Mouse (Mus musculus): Measurements from ENCODE around the gene Nav2. TPM values are rescaled to one million over a fixed set of nuclear protein-coding genes. Genes with fewer than 3 reads are reported as not detected.

Gene Nav2
- polyA plus RNA-seq, 1 experiment from 2014 or later: 22.5 TPM

- H3K27ac ChIP-seq (replicated peaks; ENCODE audit: low read depth, low read length): no peak overlapping the region
- WGBS: 83% methylated on average over 5 of the region's 5 CpGs
Measured at GRCm38 (mm10) chr7:49206775-49207676, 298.5 kb downstream of the Nav2 start.

GRCm38 (mm10) chr7:49209526-49209925, 301.0 kb downstream of the Nav2 start:
- Histone ChIP-seq H3K9ac (replicated peaks; ENCODE audit: low read length) (no peak overlapping the region), H3K4me2 (ENCODE audit: low read length) (no peak overlapping the region), H3K4me3 (replicated peaks; ENCODE audit: low read depth, low read length) (no peak overlapping the region), H3K4me1 (ENCODE audit: control insufficient read depth, insufficient read depth, low read length) (0 out of 2 replicates have a peak, but pooled peaks cover 5% of the 10 kb centered on the region), H3K36me3 (ENCODE audit: control insufficient read depth, insufficient read depth, low read length) (no peaks in the 10 kb centered on the region), H3K9me3 (ENCODE audit: control insufficient read depth, low read length) (no peaks in the 10 kb centered on the region), H3K27ac (replicated peaks; ENCODE audit: low read depth, low read length) (no peak overlapping the region), H3K27me3 (ENCODE audit: control insufficient read depth, insufficient read depth, low read length) (no peaks in the 10 kb centered on the region)
- WGBS: 27% methylated on average over 7 of the region's 7 CpGs
- no peak for ATAC-seq (ENCODE audit: low FRiP score, low TSS enrichment)
- peak; percentile 63 for DNase-seq

More at GRCm38 (mm10) chr7:49206775-49207676, 298.5 kb downstream of the Nav2 start:
- Histone ChIP-seq H3K4me2 (ENCODE audit: low read length) (no peak overlapping the region), H3K36me3 (ENCODE audit: control insufficient read depth, insufficient read depth, low read length) (no peaks in the 10 kb centered on the region), H3K9me3 (ENCODE audit: control insufficient read depth, low read length) (no peaks in the 10 kb centered on the region), H3K4me1 (ENCODE audit: control insufficient read depth, insufficient read depth, low read length) (peaks cover 12% of the 10 kb centered on the region), H3K4me3 (replicated peaks; ENCODE audit: low read depth, low read length) (no peak overlapping the region), H3K27me3 (ENCODE audit: control insufficient read depth, insufficient read depth, low read length) (no peaks in the 10 kb centered on the region), H3K9ac (replicated peaks; ENCODE audit: low read length) (no peak overlapping the region)
- ATAC-seq (ENCODE audit: low FRiP score, low TSS enrichment): no peak
- DNase-seq: no peak

- Histone ChIP-seq H3K4me3 (replicated peaks; ENCODE audit: low read depth, low read length) (no peak overlapping the region), H3K4me1 (ENCODE audit: control insufficient read depth, insufficient read depth, low read length) (0 out of 2 replicates have a peak, but pooled peaks cover 5% of the 10 kb centered on the region), H3K4me2 (ENCODE audit: low read length) (no peak overlapping the region), H3K9ac (replicated peaks; ENCODE audit: low read length) (no peak overlapping the region), H3K36me3 (ENCODE audit: control insufficient read depth, insufficient read depth, low read length) (no peaks in the 10 kb centered on the region), H3K9me3 (ENCODE audit: control insufficient read depth, low read length) (no peaks in the 10 kb centered on the region), H3K27ac (replicated peaks; ENCODE audit: low read depth, low read length) (no peak overlapping the region), H3K27me3 (ENCODE audit: control insufficient read depth, insufficient read depth, low read length) (no peaks in the 10 kb centered on the region)
- ATAC-seq (ENCODE audit: low FRiP score, low TSS enrichment): no peak
- 94% methylated on average over 8 of the region's 8 CpGs for WGBS
- DNase-seq: no peak
Measured at GRCm38 (mm10) chr7:49210721-49211120, 302.2 kb downstream of the Nav2 start.

- Histone ChIP-seq H3K27ac (replicated peaks; ENCODE audit: low read depth, low read length) (no peak overlapping the region), H3K9me3 (ENCODE audit: control insufficient read depth, low read length) (no peaks in the 10 kb centered on the region), H3K4me1 (ENCODE audit: control insufficient read depth, insufficient read depth, low read length) (0 out of 2 replicates have a peak, but pooled peaks cover 5% of the 10 kb centered on the region), H3K4me2 (ENCODE audit: low read length) (no peak overlapping the region), H3K4me3 (replicated peaks; ENCODE audit: low read depth, low read length) (no peak overlapping the region), H3K9ac (replicated peaks; ENCODE audit: low read length) (no peak overlapping the region), H3K27me3 (ENCODE audit: control insufficient read depth, insufficient read depth, low read length) (no peaks in the 10 kb centered on the region), H3K36me3 (ENCODE audit: control insufficient read depth, insufficient read depth, low read length) (no peaks in the 10 kb centered on the region)
- no peak for ATAC-seq (ENCODE audit: low FRiP score, low TSS enrichment)
- 76% methylated on average over 4 of the region's 4 CpGs for WGBS
- no peak for DNase-seq
Measured at GRCm38 (mm10) chr7:49213011-49213410, 304.5 kb downstream of the Nav2 start.

GRCm38 (mm10) chr7:49217786-49218185, 309.3 kb downstream of the Nav2 start:
- Histone ChIP-seq H3K4me2 (ENCODE audit: low read length) (no peak overlapping the region), H3K27me3 (ENCODE audit: control insufficient read depth, insufficient read depth, low read length) (no peaks in the 10 kb centered on the region), H3K27ac (replicated peaks; ENCODE audit: low read depth, low read length) (no peak overlapping the region), H3K4me1 (ENCODE audit: control insufficient read depth, insufficient read depth, low read length) (no peaks in the 10 kb centered on the region), H3K9me3 (ENCODE audit: control insufficient read depth, low read length) (no peaks in the 10 kb centered on the region), H3K9ac (replicated peaks; ENCODE audit: low read length) (no peak overlapping the region), H3K4me3 (replicated peaks; ENCODE audit: low read depth, low read length) (no peak overlapping the region), H3K36me3 (ENCODE audit: control insufficient read depth, insufficient read depth, low read length) (no peaks in the 10 kb centered on the region)
- 82% methylated on average over 6 of the region's 6 CpGs for WGBS
- no peak for ATAC-seq (ENCODE audit: low FRiP score, low TSS enrichment)
- no peak for DNase-seq

- ATAC-seq (ENCODE audit: low FRiP score, low TSS enrichment): no peak
- H3K4me3 ChIP-seq (replicated peaks; ENCODE audit: low read depth, low read length): no peak overlapping the region
- no peak overlapping the region for H3K4me2 ChIP-seq (ENCODE audit: low read length)
- no peaks in the 10 kb centered on the region for H3K9me3 ChIP-seq (ENCODE audit: control insufficient read depth, low read length)
- H3K27ac ChIP-seq (replicated peaks; ENCODE audit: low read depth, low read length): no peak overlapping the region
- DNase-seq: no peak
- no peaks in the 10 kb centered on the region for H3K4me1 ChIP-seq (ENCODE audit: control insufficient read depth, insufficient read depth, low read length)
- H3K36me3 ChIP-seq (ENCODE audit: control insufficient read depth, insufficient read depth, low read length): no peaks in the 10 kb centered on the region
- H3K27me3 ChIP-seq (ENCODE audit: control insufficient read depth, insufficient read depth, low read length): no peaks in the 10 kb centered on the region
- WGBS: 80% methylated on average over 5 of the region's 5 CpGs
- no peak overlapping the region for H3K9ac ChIP-seq (replicated peaks; ENCODE audit: low read length)
Measured at GRCm38 (mm10) chr7:49225741-49226140, 317.2 kb downstream of the Nav2 start.

- Histone ChIP-seq H3K27ac (replicated peaks; ENCODE audit: low read depth, low read length) (no peak overlapping the region), H3K36me3 (ENCODE audit: control insufficient read depth, insufficient read depth, low read length) (no peaks in the 10 kb centered on the region), H3K9me3 (ENCODE audit: control insufficient read depth, low read length) (no peaks in the 10 kb centered on the region), H3K4me2 (ENCODE audit: low read length) (no peak overlapping the region), H3K27me3 (ENCODE audit: control insufficient read depth, insufficient read depth, low read length) (no peaks in the 10 kb centered on the region), H3K4me1 (ENCODE audit: control insufficient read depth, insufficient read depth, low read length) (no peaks in the 10 kb centered on the region), H3K4me3 (replicated peaks; ENCODE audit: low read depth, low read length) (no peak overlapping the region), H3K9ac (replicated peaks; ENCODE audit: low read length) (no peak overlapping the region)
- WGBS: 91% methylated on average over 2 of the region's 2 CpGs
- ATAC-seq (ENCODE audit: low FRiP score, low TSS enrichment) (no peak), DNase-seq (no peak)
Measured at GRCm38 (mm10) chr7:49232969-49233368, 324.5 kb downstream of the Nav2 start.

- Histone ChIP-seq H3K4me3 (replicated peaks; ENCODE audit: low read depth, low read length) (no peak overlapping the region), H3K9ac (replicated peaks; ENCODE audit: low read length) (no peak overlapping the region), H3K4me2 (ENCODE audit: low read length) (no peak overlapping the region), H3K4me1 (ENCODE audit: control insufficient read depth, insufficient read depth, low read length) (no peaks in the 10 kb centered on the region), H3K27ac (replicated peaks; ENCODE audit: low read depth, low read length) (no peak overlapping the region), H3K36me3 (ENCODE audit: control insufficient read depth, insufficient read depth, low read length) (no peaks in the 10 kb centered on the region), H3K9me3 (ENCODE audit: control insufficient read depth, low read length) (no peaks in the 10 kb centered on the region), H3K27me3 (ENCODE audit: control insufficient read depth, insufficient read depth, low read length) (no peaks in the 10 kb centered on the region)
- ATAC-seq (ENCODE audit: low FRiP score, low TSS enrichment): no peak
- WGBS: 86% methylated on average over 8 of the region's 8 CpGs
- no peak for DNase-seq
Measured at GRCm38 (mm10) chr7:49234288-49234687, 325.8 kb downstream of the Nav2 start.

GRCm38 (mm10) chr7:49235271-49235681, 326.8 kb downstream of the Nav2 start:
- Histone ChIP-seq H3K36me3 (ENCODE audit: control insufficient read depth, insufficient read depth, low read length) (no peaks in the 10 kb centered on the region), H3K4me1 (ENCODE audit: control insufficient read depth, insufficient read depth, low read length) (no peaks in the 10 kb centered on the region), H3K9ac (replicated peaks; ENCODE audit: low read length) (no peak overlapping the region), H3K27me3 (ENCODE audit: control insufficient read depth, insufficient read depth, low read length) (no peaks in the 10 kb centered on the region), H3K4me3 (replicated peaks; ENCODE audit: low read depth, low read length) (no peak overlapping the region), H3K4me2 (ENCODE audit: low read length) (no peak overlapping the region), H3K9me3 (ENCODE audit: control insufficient read depth, low read length) (no peaks in the 10 kb centered on the region), H3K27ac (replicated peaks; ENCODE audit: low read depth, low read length) (no peak overlapping the region)
- DNase-seq: no peak
- 80% methylated on average over 9 of the region's 9 CpGs for WGBS
- ATAC-seq (ENCODE audit: low FRiP score, low TSS enrichment): no peak
